Mouse (Mus musculus): ENCODE results near the gene Ranbp2.

Gene Ranbp2

DNA sequence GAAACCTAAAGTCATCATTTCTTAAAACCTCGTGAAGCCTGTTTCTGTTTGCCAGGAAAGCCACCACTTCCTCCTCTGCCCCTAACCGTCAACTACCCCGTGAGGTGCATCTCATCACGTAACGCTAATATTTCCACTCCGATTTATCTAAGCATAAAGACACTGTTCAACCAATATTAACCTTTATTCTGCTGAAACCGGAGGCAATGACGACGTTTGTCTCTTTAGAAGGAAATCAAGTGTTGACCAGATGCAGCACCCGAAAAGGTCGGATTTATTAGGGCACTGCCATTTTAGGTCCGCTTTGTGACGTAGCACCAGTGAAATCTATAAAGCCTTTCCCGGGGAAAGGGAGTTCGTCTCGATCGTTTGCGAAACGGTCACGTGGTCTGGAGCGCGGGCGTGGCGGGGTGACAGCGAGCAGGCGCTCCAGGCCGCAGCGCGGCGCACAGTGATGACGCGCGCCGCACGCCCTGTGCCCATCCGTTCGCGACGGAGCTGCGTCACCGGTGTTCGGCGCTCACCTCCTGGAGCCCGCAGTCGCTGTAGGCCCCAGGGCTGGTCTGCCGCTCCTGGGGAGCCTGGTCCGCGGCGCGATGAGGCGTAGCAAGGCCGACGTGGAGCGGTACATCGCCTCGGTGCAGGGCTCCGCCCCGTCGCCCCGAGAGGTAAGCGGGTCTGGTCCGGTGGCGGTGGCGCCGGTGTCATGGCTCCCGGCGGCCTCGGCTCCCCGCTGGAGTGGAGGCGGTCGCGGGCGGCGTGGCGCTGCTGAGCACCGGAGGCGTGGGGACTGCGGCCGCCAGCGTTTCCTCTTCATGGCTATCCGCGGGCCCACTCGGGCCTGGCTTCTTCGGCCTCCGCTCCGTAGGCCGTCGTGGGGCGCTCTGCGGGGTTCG lies at the start of gene Ranbp2:
Ranbp2 (plus strand) TSS at position 537 of the 896 bp plus-strand sequence.
- peak; percentile 97 to 98 for DNase-seq (ENCODE audit: low spot score in 2 of 2)

DNA sequence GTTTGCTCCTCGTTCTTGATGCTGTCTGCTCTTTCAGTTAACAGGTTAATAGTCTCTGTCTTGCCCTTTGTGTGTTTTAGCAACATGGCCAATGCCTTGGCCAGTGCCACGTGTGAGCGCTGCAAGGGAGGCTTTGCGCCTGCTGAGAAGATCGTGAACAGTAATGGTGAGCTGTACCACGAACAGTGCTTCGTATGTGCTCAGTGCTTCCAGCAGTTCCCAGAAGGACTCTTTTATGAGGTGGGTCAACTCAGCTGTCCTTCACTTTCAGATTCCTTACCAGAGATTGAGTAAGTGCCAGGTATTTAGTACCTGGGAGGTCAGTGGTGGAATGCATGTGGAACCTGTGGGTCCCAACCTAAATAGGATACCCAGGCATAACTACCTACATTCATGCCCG lies 47.8 kb upstream of the Ranbp2 start:
- DNase-seq (ENCODE audit: low spot score in 2 of 2), result no peak

DNA sequence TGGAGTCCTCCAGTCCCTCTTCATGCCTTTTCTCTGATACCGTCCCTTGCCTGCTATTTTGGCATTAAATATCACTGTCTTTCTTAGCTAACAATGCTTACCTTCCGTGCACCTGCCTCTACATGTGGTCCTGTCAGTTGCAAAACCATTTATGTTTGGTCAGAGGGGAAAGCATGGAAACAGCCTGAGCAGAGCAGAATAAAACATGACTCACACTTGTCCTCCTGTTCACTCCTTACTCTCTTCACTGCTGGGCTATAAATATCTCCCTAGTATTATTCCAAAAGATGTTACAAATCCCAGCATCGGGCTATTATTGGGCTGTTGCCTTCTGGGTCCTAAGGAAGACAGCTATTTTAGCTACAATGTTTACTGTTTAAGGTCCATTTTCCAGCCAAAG lies 44.9 kb upstream of the Ranbp2 start:
- DNase-seq (ENCODE audit: low spot score in 2 of 2), result peak in 1 of 2 experiments; percentile 44

DNA sequence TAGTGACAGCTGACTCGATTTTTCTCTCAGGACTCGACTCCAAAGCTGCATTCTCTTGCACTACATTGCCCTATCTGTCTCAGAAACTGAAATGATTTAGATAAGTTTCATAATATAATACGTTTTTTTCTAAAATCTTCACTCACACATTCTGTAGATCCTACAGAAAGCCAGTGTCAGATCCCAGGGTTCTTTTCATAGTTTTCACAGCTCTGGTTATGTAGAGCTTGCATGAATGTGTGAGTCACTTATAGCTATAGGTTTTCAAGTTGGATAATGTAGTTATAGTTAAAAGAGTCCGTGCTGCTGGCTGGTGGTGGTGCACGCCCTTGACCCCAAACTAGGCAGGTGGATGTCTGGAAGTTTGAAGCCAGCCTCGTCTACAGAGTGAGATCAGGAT lies 42.1 kb upstream of the Ranbp2 start:
- no peak for DNase-seq (ENCODE audit: low spot score in 2 of 2)

DNA sequence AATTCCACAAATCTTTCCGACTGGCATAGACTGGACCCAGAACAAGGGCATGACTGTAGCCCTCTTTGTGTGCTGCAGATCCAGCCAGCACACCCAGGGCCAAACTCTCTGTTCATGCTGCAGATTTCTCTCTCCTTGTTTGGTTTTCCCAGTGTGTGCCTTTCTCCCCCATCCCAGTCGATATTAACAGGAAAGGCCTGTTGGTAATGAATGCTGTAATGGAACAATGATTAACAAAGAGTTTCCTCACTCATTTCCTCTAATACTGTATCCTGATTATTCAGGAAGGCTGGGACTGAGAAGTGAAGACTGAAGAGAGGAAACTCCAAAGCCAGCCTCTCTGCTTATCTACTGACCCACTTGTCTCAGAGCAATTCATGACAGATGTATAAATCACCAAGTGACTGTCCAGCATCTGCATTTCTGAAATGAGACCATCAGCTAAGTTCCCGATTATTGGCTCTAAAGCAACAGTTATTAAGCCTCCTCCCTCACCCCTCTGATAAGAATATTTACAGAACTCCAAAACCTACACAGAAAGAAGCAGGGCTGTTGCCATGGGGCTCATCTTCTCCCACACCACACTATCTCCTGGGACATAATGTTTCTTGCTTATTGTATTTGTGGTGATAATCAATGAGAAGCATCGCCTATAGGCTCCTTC lies 41.3 kb upstream of the Ranbp2 start:
- DNase-seq (ENCODE audit: low spot score in 2 of 2), result peak in 1 of 2 experiments; percentile 60

DNA sequence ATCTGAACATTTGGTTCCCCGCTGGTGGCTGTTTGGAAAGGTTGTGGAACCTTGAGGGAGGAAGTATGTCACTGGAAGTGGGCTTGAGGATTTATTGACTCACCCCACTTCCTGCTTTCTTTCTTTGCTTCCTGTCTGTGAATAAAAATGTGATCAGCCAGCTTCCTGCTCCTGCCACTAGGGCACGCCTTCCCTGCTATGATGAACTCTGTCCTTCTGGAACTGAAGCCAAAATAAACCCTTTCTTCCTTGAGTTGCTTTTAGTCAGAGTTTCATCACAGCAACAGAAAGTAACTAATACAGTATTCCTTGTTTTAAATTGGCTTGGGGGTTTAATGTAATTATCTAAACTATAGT lies 40.8 kb upstream of the Ranbp2 start:
- peak in 1 of 2 experiments; percentile 31 for DNase-seq (ENCODE audit: low spot score in 2 of 2)

DNA sequence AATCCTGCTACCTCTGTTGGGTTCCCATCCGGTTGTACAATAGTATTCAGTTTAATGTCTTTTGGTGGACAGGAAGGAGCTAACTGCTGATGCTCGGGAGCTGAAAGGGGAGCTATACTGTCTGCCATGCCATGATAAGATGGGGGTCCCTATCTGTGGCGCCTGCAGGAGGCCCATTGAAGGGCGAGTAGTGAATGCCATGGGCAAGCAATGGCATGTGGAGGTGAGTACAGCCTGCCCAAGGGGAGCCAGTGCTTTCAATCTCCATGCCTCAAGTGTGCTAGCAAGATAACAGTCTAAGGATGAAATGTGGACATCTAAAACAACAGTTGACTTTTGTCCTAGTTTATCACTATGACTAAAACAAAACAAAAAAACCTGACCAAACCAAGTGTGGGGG lies 34.4 kb upstream of the Ranbp2 start:
- no peak for DNase-seq (ENCODE audit: low spot score in 2 of 2)

DNA sequence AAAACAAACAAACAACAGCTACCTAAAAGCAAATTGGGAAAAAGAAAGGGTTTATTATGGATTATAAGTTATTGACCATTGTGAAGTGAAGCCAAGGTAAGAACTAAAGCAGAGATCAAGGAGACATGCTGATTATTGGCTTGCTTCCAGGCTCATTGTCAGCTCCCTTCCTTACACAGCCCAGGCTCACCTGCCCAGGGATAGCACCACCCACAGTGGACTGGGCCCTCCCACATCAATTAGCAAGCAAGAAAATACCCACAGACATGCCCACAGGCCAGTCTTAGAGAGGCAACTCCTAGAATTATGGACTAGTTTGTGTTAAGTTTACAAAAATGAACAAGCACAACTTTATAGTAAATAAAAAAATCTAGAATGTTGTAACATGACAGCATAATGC lies 33.9 kb upstream of the Ranbp2 start:
- no peak for DNase-seq (ENCODE audit: low spot score in 2 of 2)

DNA sequence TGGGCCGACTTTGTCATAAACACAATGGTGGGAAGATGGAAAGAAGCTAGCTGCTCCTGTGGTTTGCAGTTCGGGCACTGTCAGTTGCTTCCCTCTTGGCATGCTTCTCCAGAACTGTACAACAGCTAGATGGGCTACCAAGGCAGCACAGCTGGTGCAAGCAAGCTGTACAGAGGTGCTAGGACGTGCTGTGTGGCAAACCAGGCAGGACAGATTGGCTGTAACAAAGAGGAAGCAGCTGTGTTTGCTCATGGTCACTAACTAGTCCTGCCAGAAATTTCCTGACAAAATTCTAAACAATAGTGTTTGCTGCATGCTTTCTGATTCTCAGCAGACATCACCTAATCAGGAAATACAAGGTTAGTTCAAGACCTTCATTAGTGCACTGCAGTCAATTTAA lies 30.0 kb upstream of the Ranbp2 start:
- DNase-seq (ENCODE audit: low spot score in 2 of 2), result peak in 1 of 2 experiments; percentile 8

DNA sequence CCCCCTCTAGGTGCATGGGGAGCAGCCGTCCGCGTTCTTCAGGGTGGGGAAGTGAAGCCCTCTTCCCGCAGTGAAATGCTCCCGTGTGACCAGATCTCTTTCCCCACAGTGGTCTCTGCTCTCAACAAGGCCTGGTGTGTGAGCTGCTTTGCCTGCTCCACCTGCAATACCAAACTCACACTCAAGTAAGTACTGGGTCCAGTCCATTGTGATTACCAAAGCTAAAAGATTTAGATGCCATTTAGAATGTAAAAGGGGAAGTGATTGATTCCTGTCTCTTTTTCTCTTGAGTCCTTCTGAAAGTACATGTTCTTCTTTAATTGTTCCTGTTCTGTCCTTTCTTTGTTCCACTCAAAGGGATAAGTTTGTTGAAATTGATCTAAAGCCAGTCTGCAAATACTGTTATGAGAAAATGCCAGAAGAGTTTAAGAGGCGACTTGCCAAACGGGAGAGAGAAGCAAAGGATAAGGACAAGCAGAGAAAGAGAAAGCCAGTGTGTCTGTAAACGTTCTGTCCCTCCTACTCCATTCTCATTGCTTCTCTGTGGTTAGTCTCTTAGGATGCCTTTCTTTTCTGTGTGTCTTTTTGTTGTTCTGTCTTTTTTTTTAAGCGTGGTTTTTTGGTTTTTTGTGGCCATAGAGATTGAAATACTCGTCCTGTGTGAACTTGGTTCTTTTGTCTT lies 28.3 kb upstream of the Ranbp2 start:
- no peak for DNase-seq (ENCODE audit: low spot score in 2 of 2)

DNA sequence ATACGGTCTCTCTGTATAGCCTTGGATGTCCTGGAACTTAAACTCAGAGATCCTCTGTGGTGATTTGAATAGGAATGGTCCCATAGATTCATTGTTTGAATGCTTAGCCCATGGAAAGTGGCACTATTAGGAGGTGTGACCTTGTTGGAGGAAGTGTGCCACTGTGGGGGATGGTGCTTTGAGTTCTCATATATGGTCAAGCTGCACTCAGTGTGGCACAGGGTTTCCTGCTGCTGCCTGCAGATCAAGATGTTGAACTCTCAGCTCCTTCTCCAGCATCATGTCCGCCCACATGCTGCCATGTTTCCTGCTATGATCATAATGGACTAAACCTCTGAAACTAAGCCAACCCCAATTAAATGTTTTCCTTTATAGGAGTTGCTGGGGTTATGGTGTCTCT lies 18.8 kb upstream of the Ranbp2 start:
- no peak for DNase-seq (ENCODE audit: low spot score in 2 of 2)

DNA sequence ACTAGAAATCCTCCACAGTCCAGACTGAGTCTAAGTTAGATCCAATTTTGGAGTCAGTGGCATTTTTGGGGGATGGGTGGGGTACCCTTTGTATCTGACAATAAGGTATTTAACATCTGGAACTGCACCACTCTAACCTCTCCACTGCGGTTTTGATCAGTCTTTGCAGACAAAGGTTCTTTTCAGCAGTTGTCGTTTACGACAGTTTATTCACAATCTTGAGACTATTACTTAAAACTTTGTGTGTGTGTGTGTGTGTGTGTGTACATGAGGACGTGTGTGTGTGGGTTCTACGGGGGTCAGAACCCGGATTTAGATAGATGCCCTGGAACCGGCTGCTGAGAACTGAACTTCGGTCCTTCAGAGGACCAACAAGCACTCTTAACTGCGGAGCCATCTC lies 870 bp upstream of the Ranbp2 start:
- peak; percentile 2 to 6 for DNase-seq (ENCODE audit: low spot score in 2 of 2)

DNA sequence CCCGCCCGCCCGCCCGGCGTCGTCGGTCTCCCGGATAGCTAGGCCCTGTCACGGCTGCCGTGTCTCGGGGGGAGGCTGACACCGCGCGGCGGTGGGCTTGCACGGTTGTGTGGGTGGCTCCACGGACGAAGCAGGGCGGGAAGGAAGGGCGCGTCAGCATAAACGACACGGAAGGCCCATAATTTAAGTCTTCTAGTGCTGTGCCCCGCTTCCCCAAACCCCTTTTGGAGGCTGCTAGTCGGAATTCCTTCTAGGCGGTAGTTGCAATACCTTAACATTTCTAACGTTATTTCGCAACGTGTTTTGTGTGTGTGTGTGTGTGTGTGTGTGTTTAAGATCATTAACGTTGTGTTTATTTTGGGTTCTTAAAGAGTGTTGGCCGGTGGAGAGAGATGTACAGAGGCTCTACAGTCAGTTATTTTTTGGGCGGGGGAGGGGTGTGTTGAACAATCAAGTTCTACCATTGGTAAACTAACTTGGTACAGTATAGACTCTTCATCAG lies 611 bp downstream of the Ranbp2 start:
- DNase-seq (ENCODE audit: low spot score in 2 of 2), result peak in 1 of 2 experiments; percentile 2

DNA sequence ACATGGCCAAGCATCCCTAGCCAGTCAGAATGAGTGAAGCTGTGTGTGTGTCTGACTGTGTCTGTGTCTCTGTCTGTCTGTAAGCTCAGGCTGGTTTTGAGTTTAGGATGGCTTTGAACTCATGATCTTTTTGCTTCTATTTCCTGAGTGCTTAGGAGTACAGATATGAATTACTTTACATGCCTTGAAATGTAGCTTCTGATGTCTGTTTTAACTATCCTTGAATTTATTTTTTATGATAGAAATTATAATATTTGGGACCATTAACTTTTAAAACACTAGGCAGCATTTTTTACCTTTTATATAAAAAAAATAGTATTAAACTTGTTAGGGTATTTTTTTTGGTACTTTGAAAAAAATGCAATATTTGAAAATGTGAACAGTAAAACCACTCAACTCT lies 4.9 kb downstream of the Ranbp2 start:
- DNase-seq (ENCODE audit: low spot score in 2 of 2), result no peak

DNA sequence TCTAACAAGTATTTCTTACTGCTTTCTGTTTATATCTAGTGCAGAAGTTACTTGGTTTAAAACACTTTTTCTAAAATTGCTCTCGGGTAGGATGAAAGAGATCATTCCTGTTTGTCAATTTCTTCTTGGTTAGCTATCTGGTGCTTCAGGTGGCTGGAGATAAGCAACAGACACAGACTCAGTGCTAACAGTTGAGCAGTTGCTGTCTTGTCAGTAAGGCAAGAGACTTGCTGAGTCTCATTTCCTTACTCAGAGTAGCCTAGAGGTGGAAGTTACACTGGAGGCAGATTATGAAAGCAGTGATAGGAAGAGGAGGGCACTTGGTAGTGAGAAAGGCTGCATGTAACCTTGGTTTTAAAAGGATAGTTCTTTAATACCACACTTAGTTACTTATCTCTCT lies 5.5 kb downstream of the Ranbp2 start:
- no peak for DNase-seq (ENCODE audit: low spot score in 2 of 2)

DNA sequence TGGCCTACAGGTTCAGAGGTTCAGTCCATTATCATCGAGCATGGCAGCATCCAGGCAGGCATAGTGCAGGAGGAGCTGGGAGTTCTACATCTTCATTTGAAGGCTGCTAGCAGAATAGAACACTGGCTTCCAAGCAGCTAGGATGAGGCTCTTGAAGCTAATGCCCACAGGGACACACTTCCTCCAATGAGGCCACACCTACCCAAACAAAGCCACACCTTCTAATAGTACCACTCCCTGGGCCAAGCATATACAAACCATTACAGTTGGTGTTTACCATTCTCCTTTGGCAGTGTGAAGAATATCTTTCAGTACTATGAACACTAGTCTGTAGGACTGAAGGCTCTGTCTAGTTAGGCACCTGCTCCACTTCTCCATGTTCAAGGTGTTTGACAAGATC lies 13.2 kb downstream of the Ranbp2 start:
- no peak for DNase-seq (ENCODE audit: low spot score in 2 of 2)

DNA sequence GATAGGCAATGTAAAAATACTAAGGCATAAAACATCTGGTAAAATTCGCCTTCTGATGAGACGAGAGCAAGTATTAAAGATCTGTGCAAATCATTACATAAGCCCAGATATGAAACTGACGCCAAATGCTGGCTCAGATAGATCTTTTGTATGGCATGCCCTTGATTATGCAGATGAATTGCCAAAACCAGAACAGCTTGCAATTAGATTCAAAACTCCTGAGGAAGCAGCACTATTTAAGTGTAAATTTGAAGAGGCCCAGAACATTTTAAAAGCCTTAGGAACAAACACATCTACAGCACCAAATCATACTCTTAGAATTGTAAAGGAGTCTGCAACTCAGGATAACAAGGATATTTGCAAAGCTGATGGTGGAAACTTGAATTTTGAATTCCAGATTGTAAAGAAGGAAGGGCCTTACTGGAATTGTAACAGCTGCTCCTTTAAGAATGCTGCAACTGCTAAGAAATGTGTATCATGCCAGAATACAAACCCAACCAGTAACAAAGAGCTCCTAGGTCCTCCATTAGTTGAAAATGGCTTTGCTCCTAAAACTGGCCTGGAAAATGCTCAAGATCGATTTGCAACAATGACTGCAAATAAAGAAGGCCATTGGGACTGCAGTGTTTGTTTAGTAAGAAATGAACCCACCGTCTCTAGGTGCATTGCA lies 30.5 kb downstream of the Ranbp2 start:
- DNase-seq (ENCODE audit: low spot score in 2 of 2), result no peak

DNA sequence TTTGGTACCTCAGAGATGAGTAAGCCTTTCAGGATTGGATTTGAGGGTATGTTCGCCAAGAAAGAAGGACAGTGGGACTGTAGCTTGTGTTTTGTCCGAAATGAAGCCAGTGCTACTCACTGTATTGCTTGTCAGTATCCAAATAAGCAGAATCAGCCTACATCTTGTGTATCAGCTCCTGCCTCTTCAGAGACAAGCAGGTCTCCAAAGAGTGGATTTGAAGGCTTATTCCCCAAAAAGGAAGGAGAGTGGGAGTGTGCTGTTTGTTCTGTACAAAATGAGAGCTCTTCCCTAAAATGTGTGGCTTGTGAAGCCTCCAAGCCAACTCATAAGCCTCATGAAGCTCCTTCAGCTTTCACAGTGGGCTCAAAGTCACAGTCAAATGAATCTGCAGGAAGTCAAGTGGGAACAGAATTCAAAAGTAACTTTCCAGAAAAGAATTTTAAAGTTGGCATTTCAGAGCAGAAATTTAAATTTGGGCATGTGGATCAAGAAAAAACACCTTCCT lies 31.4 kb downstream of the Ranbp2 start:
- no peak for DNase-seq (ENCODE audit: low spot score in 2 of 2)

DNA sequence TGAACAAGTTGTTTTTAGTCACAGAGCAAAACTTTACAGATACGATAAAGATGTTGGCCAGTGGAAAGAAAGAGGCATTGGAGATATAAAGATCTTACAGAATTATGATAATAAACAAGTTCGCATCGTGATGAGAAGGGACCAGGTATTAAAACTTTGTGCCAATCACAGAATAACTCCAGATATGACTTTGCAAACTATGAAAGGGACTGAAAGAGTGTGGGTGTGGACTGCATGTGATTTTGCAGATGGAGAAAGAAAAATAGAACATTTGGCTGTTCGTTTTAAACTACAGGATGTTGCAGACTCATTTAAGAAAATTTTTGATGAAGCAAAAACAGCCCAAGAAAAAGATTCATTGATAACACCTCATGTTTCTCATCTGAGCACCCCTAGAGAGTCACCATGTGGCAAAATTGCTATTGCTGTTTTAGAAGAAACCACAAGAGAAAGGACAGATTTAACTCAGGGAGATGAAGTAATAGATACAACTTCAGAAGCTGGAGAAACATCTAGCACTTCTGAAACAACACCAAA lies 33.3 kb downstream of the Ranbp2 start:
- no peak for DNase-seq (ENCODE audit: low spot score in 2 of 2)

DNA sequence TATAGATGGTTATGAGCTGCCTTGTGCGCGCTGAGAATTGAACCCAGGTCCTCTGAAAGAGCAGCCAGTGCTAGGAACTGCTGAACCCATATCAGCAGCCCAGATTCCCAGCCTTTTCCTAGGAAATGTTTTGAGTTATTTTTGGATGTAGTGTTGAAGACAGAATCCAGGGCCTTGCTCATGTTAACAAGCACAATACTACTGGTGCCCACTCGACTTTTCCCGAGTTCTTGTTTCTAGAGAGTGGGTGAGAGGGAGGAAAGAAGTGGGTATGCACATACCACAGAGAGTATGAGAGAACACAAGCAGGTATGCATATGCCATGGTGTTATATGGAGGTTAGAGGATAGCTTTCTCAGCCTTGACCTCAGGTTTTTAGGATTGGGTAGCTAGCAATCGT lies 44.3 kb downstream of the Ranbp2 start:
- no peak for DNase-seq (ENCODE audit: low spot score in 2 of 2)

DNA sequence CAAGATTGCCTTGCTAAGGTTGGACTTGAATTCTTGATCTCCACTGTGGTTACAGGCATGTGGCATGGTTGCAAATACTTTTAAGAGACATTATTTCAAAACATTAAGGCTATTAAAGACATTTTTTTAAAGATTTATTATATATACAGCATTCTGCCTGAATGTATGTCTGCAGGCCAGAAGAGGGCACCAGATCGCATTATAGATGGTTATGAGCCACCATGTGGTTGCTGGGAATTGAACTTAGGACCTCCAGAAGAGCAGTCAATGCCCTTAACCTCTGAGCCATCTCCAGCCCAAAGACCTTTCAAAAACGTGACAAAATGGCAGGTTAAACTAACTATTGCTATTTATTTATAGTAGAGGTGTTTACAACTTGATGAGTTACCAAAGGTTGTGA lies 48.9 kb downstream of the Ranbp2 start:
- DNase-seq (ENCODE audit: low spot score in 2 of 2), result no peak
